ENCODE assay signal across 20 mouse cellular contexts in genomic region chr10:112481921-112482607, GRCm38 (mm10).
"Had no signal": no experiment of that assay in that cellular context is flagged by ENCODE, and none has a peak within 500 bp of the region (broad histone marks: within the 10 kb centered on the region; RNA-seq: fewer than 3 reads in every experiment).

No protein-coding gene starts in this region.

- H3K4me1 ChIP-seq: limb, embryonic 12.5 days; limb, embryonic 15.5 days; midbrain, embryonic 13.5 days; neural tube, embryonic 12.5 days; neural tube, embryonic 15.5 days; stomach, embryonic 15.5 days had no signal

- H3K27me3 ChIP-seq: limb, embryonic 12.5 days; limb, embryonic 15.5 days; midbrain, embryonic 13.5 days; neural tube, embryonic 12.5 days; neural tube, embryonic 15.5 days; stomach, embryonic 15.5 days had no signal

- DNase-seq: kidney, adult 11 months; kidney, adult 8-10 months; kidney, postnatal 14 days; kidney, postnatal 4 days; left cerebral cortex, postnatal 4 days; liver, postnatal 0 days; lung, embryonic 14.5 days; spleen, adult 18-20 months; thymus, adult 18-20 months; thymus, postnatal 36 days had no signal

- H3K4me3 ChIP-seq: limb, embryonic 12.5 days; limb, embryonic 15.5 days; midbrain, embryonic 13.5 days; neural tube, embryonic 12.5 days; neural tube, embryonic 15.5 days; stomach, embryonic 15.5 days had no signal

- ATAC-seq: liver, postnatal 0 days; lung, postnatal 0 days; midbrain, embryonic 13.5 days had no signal

- H3K9me3 ChIP-seq: limb, embryonic 12.5 days; limb, embryonic 15.5 days; midbrain, embryonic 13.5 days; neural tube, embryonic 12.5 days; neural tube, embryonic 15.5 days; stomach, embryonic 15.5 days had no signal

- H3K36me3 ChIP-seq: limb, embryonic 12.5 days; limb, embryonic 15.5 days; midbrain, embryonic 13.5 days; neural tube, embryonic 12.5 days; neural tube, embryonic 15.5 days; stomach, embryonic 15.5 days had no signal

- H3K27ac ChIP-seq: limb, embryonic 12.5 days; limb, embryonic 15.5 days; liver, embryonic 14.5 days; macrophage; midbrain, embryonic 13.5 days; neural tube, embryonic 12.5 days; neural tube, embryonic 15.5 days; stomach, embryonic 15.5 days had no signal

- H3K9ac ChIP-seq: limb, embryonic 12.5 days; limb, embryonic 15.5 days; liver, embryonic 14.5 days; liver, postnatal 0 days; lung, embryonic 14.5 days; midbrain, embryonic 13.5 days; neural tube, embryonic 12.5 days; neural tube, embryonic 15.5 days; stomach, embryonic 15.5 days had no signal

- H3K4me2 ChIP-seq: limb, embryonic 12.5 days; limb, embryonic 15.5 days; liver, embryonic 11.5 days; lung, embryonic 14.5 days; midbrain, embryonic 13.5 days; neural tube, embryonic 12.5 days; neural tube, embryonic 15.5 days; stomach, embryonic 15.5 days had no signal
